Mouse (Mus musculus) liver, embryonic 15.5 days (tissue): ENCODE data around the gene Cped1. TPM values are rescaled to one million over a fixed set of nuclear protein-coding genes. Genes with fewer than 3 reads are reported as not detected.

ENCODE experiments used
- ATAC-seq: fragments of 200-750 bp; cut with Nextera tagmentation; 2 replicates; pipeline ENCODE4 v1.8.0; 2017; ENCODE audit warnings: moderate number of reproducible peaks, mild to moderate bottlenecking, moderate library complexity; ENCODE audit not compliant: insufficient read depth
- H3K27ac ChIP-seq: fragments of 300-500 bp; sonication (generic); replicated peaks from 2 replicates; pipeline ENCODE4 v1.5.1; 2015; ENCODE audit warnings: mild to moderate bottlenecking, inconsistent platforms
- H3K27me3 ChIP-seq: fragments of 300-500 bp; sonication (generic); 2 replicates; pipeline ENCODE4 v1.6.1; 2015; ENCODE audit warnings: mild to moderate bottlenecking, inconsistent platforms
- H3K36me3 ChIP-seq: fragments of 300-500 bp; sonication (generic); replicated peaks from 2 replicates; pipeline ENCODE4 v1.6.1; 2015; ENCODE audit warnings: moderate library complexity, mild to moderate bottlenecking, inconsistent platforms
- H3K4me1 ChIP-seq: fragments of 300-500 bp; sonication (generic); replicated peaks from 2 replicates; pipeline ENCODE4 v1.6.1; 2015; ENCODE audit warnings: inconsistent platforms
- H3K4me2 ChIP-seq: fragments of 300-500 bp; sonication (generic); 2 replicates; pipeline ENCODE4 v1.6.1; 2015; ENCODE audit warnings: moderate library complexity, mild to moderate bottlenecking, inconsistent platforms
- H3K4me3 ChIP-seq: fragments of 300-500 bp; sonication (generic); replicated peaks from 2 replicates; pipeline ENCODE4 v1.5.1; 2015; ENCODE audit warnings: mild to moderate bottlenecking, inconsistent platforms
- H3K9ac ChIP-seq: fragments of 300-500 bp; sonication (generic); 2 replicates; pipeline ENCODE4 v1.6.1; 2015; ENCODE audit warnings: moderate library complexity, mild to moderate bottlenecking, inconsistent platforms
- H3K9me3 ChIP-seq: fragments of 300-500 bp; sonication (generic); replicated peaks from 2 replicates; pipeline ENCODE4 v1.6.1; 2016; ENCODE audit warnings: inconsistent platforms
- WGBS: fragments of 180-500 bp; shearing (Covaris S2); methylation state at CpG from one replicate; pipeline ENCODE4 v1.1.7; 2015; ENCODE audit warnings: mixed read lengths; ENCODE audit not compliant: insufficient replicate concordance; 5-methylcytosine and 5-hydroxymethylcytosine counted together
- polyA plus RNA-seq: library from polyadenylated mRNA; unstranded; fragments of >200 nt; fragmentation: Nextera tagmentation; extraction: Ambion mirVana; gene quantifications from 2 replicates; pipeline ENCODE4 v1.2.1, GENCODE M21; 2015

Cped1 gene
- polyA plus RNA-seq, 1 experiment from 2014 or later: 3.7 TPM

- 74% methylated on average over 3 of the region's 3 CpGs for WGBS
- H3K27me3 ChIP-seq: no peaks in the 10 kb centered on the region
- no peak overlapping the region for H3K27ac ChIP-seq
- H3K4me2 ChIP-seq: no peak overlapping the region
- no peak overlapping the region for H3K4me3 ChIP-seq
- ATAC-seq: no peak
- no peak overlapping the region for H3K9ac ChIP-seq
- H3K4me1 ChIP-seq: no peaks in the 10 kb centered on the region; the same call in 1 of the 2 replicates
- H3K36me3 ChIP-seq: no peaks in the 10 kb centered on the region
- H3K9me3 ChIP-seq: no peaks in the 10 kb centered on the region
These were observed 27.7 kb downstream of the Cped1 start for GRCm38 (mm10) chr6:22013394-22013793.

- H3K9ac ChIP-seq: no peak overlapping the region
- H3K4me2 ChIP-seq: no peak overlapping the region
- 57% methylated on average over 6 of the region's 6 CpGs for WGBS
- H3K27ac ChIP-seq: no peak overlapping the region
- no peaks in the 10 kb centered on the region; the same call in 1 of the 2 replicates for H3K4me1 ChIP-seq
- no peak for ATAC-seq
- H3K36me3 ChIP-seq: no peaks in the 10 kb centered on the region
- H3K9me3 ChIP-seq: no peaks in the 10 kb centered on the region
- H3K27me3 ChIP-seq: no peaks in the 10 kb centered on the region
- no peak overlapping the region for H3K4me3 ChIP-seq
These were observed 28.7 kb downstream of the Cped1 start for GRCm38 (mm10) chr6:22014291-22014911.

GRCm38 (mm10) chr6:22017631-22018030 lies 31.9 kb downstream of the Cped1 start:
- no peak for ATAC-seq
- Histone ChIP-seq H3K9ac (no peak overlapping the region), H3K27me3 (no peaks in the 10 kb centered on the region), H3K4me1 (no peaks in the 10 kb centered on the region), H3K9me3 (no peaks in the 10 kb centered on the region), H3K4me2 (no peak overlapping the region), H3K27ac (no peak overlapping the region), H3K4me3 (no peak overlapping the region), H3K36me3 (no peaks in the 10 kb centered on the region)
- WGBS: 31% methylated on average over 7 of the region's 7 CpGs

- Histone ChIP-seq H3K9ac (no peak overlapping the region), H3K4me2 (no peak overlapping the region), H3K4me1 (no peaks in the 10 kb centered on the region), H3K27ac (no peak overlapping the region), H3K9me3 (no peaks in the 10 kb centered on the region), H3K4me3 (no peak overlapping the region), H3K27me3 (no peaks in the 10 kb centered on the region), H3K36me3 (no peaks in the 10 kb centered on the region)
- no peak for ATAC-seq
- 46% methylated on average over 8 of the region's 8 CpGs for WGBS
These were observed 33.2 kb downstream of the Cped1 start for GRCm38 (mm10) chr6:22018768-22019445.

GRCm38 (mm10) chr6:22019637-22020036 lies 33.9 kb downstream of the Cped1 start:
- Histone ChIP-seq H3K27ac (no peak overlapping the region), H3K27me3 (no peaks in the 10 kb centered on the region)
- ATAC-seq: no peak

GRCm38 (mm10) chr6:22020696-22021095 lies 35.0 kb downstream of the Cped1 start:
- Histone ChIP-seq H3K4me1 (peaks cover 4% of the 10 kb centered on the region; the same call in 1 of the 2 replicates), H3K27ac (no peak overlapping the region), H3K4me2 (no peak overlapping the region), H3K4me3 (no peak overlapping the region), H3K9ac (no peak overlapping the region), H3K9me3 (no peaks in the 10 kb centered on the region), H3K27me3 (no peaks in the 10 kb centered on the region), H3K36me3 (no peaks in the 10 kb centered on the region)
- ATAC-seq: no peak
- WGBS: 72% methylated on average over 5 of the region's 5 CpGs

More at GRCm38 (mm10) chr6:22019637-22020036, 33.9 kb downstream of the Cped1 start:
- Histone ChIP-seq H3K4me2 (no peak overlapping the region), H3K9ac (no peak overlapping the region), H3K9me3 (no peaks in the 10 kb centered on the region), H3K4me1 (no peaks in the 10 kb centered on the region; the same call in 1 of the 2 replicates), H3K4me3 (no peak overlapping the region), H3K36me3 (no peaks in the 10 kb centered on the region)
- 16% methylated on average over 10 of the region's 10 CpGs for WGBS

- H3K4me1 ChIP-seq: peaks cover 4% of the 10 kb centered on the region; the same call in 1 of the 2 replicates
- H3K36me3 ChIP-seq: no peaks in the 10 kb centered on the region
- no peaks in the 10 kb centered on the region for H3K27me3 ChIP-seq
- ATAC-seq: no peak
- no peak overlapping the region for H3K4me2 ChIP-seq
- no peak overlapping the region for H3K4me3 ChIP-seq
- WGBS: 68% methylated on average over 3 of the region's 3 CpGs
- no peak overlapping the region for H3K9ac ChIP-seq
- no peak overlapping the region for H3K27ac ChIP-seq
- H3K9me3 ChIP-seq: no peaks in the 10 kb centered on the region
These were observed 35.6 kb downstream of the Cped1 start for GRCm38 (mm10) chr6:22021315-22021714.

GRCm38 (mm10) chr6:22024168-22024567 lies 38.5 kb downstream of the Cped1 start:
- no peak overlapping the region for H3K4me3 ChIP-seq
- WGBS: 66% methylated on average over 2 of the region's 2 CpGs
- H3K9ac ChIP-seq: no peak overlapping the region
- H3K4me2 ChIP-seq: no peak overlapping the region
- H3K9me3 ChIP-seq: no peaks in the 10 kb centered on the region
- peaks cover 7% of the 10 kb centered on the region; the same call in 1 of the 2 replicates for H3K4me1 ChIP-seq
- no peaks in the 10 kb centered on the region for H3K27me3 ChIP-seq
- no peaks in the 10 kb centered on the region for H3K36me3 ChIP-seq
- ATAC-seq: no peak
- no peak overlapping the region for H3K27ac ChIP-seq

GRCm38 (mm10) chr6:22025584-22026357 lies 40.1 kb downstream of the Cped1 start:
- peak overlapping the region; percentile 33 for H3K4me3 ChIP-seq
- peak overlapping the region; percentile 24 for H3K27ac ChIP-seq
- H3K36me3 ChIP-seq: no peaks in the 10 kb centered on the region
- H3K9ac ChIP-seq: no peak overlapping the region; the same call in 1 of the 2 replicates
- H3K27me3 ChIP-seq: no peaks in the 10 kb centered on the region
- no peaks in the 10 kb centered on the region for H3K9me3 ChIP-seq
- ATAC-seq: peak; percentile 63
- WGBS: 13% methylated on average over 16 of the region's 17 CpGs
- H3K4me2 ChIP-seq: peak overlapping the region; percentile 50
- H3K4me1 ChIP-seq: peaks cover 7% of the 10 kb centered on the region; the same call in 1 of the 2 replicates

GRCm38 (mm10) chr6:22026358-22026673 lies 40.6 kb downstream of the Cped1 start:
- no peak for ATAC-seq

More at GRCm38 (mm10) chr6:22026358-22026673, 40.6 kb downstream of the Cped1 start:
- Histone ChIP-seq H3K4me3 (peak overlapping the region; percentile 33), H3K9ac (no peak overlapping the region; the same call in 1 of the 2 replicates), H3K4me2 (peak overlapping the region; percentile 50), H3K27me3 (no peaks in the 10 kb centered on the region), H3K27ac (peak overlapping the region; percentile 24; the same call in 1 of the 2 replicates), H3K36me3 (no peaks in the 10 kb centered on the region), H3K4me1 (peaks cover 7% of the 10 kb centered on the region; the same call in 1 of the 2 replicates), H3K9me3 (no peaks in the 10 kb centered on the region)
- WGBS: 19% methylated on average over 4 of the region's 4 CpGs
